Mouse (Mus musculus): Measurements from ENCODE around the gene Stx16.

- TF ChIP-seq CTCF (IDR thresholded peaks at IDR 0.05; ENCODE audit: low read depth) (no peak), EP300 (IDR thresholded peaks at IDR 0.05; ENCODE audit: low read depth) (no peak)
Measured at GRCm38 (mm10) chr2:174074621-174075020, 1.5 kb upstream of the Stx16 start.

Data from heart, postnatal 0 days (tissue).